Mouse (Mus musculus): ENCODE data around the gene Mak. TPM values are rescaled to one million over a fixed set of nuclear protein-coding genes. Genes with fewer than 3 reads are reported as not detected.

Gene Mak
- 0.10 and 0.27 TPM in 2 replicates for polyA plus RNA-seq (2015; fragmentation: Nextera tagmentation; extraction: Ambion mirVana)

GRCm38 (mm10) chr13:41079421-41079780 lies at the start of gene Mak:
TSS of gene Mak (minus strand) at chr13:41079706.
- H3K4me3 ChIP-seq = peak within 1 kb of the TSS; percentile 57
- H3K36me3 ChIP-seq = no peaks in the 10 kb centered on the region
- peaks cover 38% of the 10 kb centered on the region for H3K27me3 ChIP-seq (replicated peaks)
- H3K4me2 ChIP-seq = peak within 1 kb of the TSS; percentile 83
- no peaks in the 10 kb centered on the region for H3K9me3 ChIP-seq
- under 1% methylated on average over 40 of the region's 40 CpGs for WGBS
- H3K27ac ChIP-seq (replicated peaks) = no peak within 1 kb of the TSS
- H3K9ac ChIP-seq = peak within 1 kb of the TSS; percentile 62
- ATAC-seq (ENCODE audit: extremely low read depth, insufficient number of reproducible peaks, low FRiP score, low TSS enrichment) = peak; percentile 80
- peaks cover 10% of the 10 kb centered on the region for H3K4me1 ChIP-seq

GRCm38 (mm10) chr13:41129061-41129460 lies 49.6 kb upstream of the Mak start:
- no peak for ATAC-seq (ENCODE audit: extremely low read depth, insufficient number of reproducible peaks, low FRiP score, low TSS enrichment)
- Histone ChIP-seq H3K4me2 (no peak overlapping the region), H3K4me1 (no peaks in the 10 kb centered on the region), H3K27ac (replicated peaks) (no peak overlapping the region), H3K27me3 (replicated peaks) (no peaks in the 10 kb centered on the region), H3K9me3 (no peaks in the 10 kb centered on the region), H3K9ac (no peak overlapping the region), H3K36me3 (no peaks in the 10 kb centered on the region), H3K4me3 (no peak overlapping the region)
- WGBS = 78% methylated on average over 8 of the region's 8 CpGs

DNA sequence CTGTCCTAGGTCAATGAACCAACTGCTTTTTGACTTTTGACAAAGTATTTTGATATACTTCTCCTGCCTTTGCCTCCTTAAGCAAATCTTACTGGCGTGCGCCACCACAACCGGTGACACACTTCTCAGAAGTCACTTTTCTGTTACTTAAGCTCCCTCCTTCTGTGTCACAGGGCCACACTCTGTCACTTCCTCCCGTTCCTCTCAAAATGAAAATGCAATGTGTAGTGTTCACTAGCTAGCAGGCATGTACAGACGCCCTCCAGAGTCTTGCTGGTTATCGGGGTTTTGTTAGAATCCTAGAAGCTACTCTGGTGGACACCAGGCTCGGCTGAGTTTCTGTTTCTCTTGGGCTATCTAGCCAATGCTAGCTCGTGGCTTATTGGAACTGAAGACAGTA lies 48.8 kb upstream of the Mak start:
- no peak for ATAC-seq (ENCODE audit: extremely low read depth, insufficient number of reproducible peaks, low FRiP score, low TSS enrichment)
- Histone ChIP-seq H3K27me3 (replicated peaks) (no peaks in the 10 kb centered on the region), H3K36me3 (no peaks in the 10 kb centered on the region), H3K9ac (no peak overlapping the region), H3K4me1 (no peaks in the 10 kb centered on the region), H3K4me3 (no peak overlapping the region), H3K27ac (replicated peaks) (no peak overlapping the region), H3K4me2 (no peak overlapping the region), H3K9me3 (no peaks in the 10 kb centered on the region)
- 79% methylated on average over 8 of the region's 8 CpGs for WGBS

DNA sequence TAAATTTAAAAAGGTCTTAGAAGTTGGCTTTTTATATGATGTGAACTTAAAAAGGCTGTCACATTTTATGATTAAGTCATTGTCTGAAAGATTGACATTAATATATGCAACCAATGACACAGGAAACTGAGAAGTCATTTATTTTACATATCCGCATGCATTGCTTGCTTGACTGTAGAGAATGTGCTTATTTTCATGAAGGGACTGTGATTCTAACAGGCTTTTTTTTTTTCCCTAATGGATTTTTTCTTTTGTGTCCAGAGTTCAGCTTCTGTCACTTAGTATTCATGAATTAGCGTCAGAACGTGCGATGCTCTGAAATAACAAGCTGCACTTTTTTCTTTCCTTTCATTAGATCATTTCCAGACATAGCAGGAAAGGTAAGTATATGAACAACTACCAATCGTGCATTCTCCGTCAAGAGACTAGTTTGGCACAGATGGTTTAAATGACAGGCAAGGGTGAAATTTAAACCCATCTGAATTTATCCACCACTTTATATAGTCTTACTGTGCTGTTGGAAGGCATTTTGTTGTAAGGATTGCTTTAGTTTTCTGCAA lies 44.2 kb upstream of the Mak start:
- Histone ChIP-seq H3K9me3 (no peaks in the 10 kb centered on the region), H3K36me3 (no peaks in the 10 kb centered on the region), H3K27ac (replicated peaks) (no peak overlapping the region), H3K27me3 (replicated peaks) (no peaks in the 10 kb centered on the region), H3K4me1 (no peaks in the 10 kb centered on the region), H3K4me2 (no peak overlapping the region), H3K9ac (no peak overlapping the region), H3K4me3 (no peak overlapping the region)
- no peak for ATAC-seq (ENCODE audit: extremely low read depth, insufficient number of reproducible peaks, low FRiP score, low TSS enrichment)
- 88% methylated on average over 6 of the region's 6 CpGs for WGBS

DNA sequence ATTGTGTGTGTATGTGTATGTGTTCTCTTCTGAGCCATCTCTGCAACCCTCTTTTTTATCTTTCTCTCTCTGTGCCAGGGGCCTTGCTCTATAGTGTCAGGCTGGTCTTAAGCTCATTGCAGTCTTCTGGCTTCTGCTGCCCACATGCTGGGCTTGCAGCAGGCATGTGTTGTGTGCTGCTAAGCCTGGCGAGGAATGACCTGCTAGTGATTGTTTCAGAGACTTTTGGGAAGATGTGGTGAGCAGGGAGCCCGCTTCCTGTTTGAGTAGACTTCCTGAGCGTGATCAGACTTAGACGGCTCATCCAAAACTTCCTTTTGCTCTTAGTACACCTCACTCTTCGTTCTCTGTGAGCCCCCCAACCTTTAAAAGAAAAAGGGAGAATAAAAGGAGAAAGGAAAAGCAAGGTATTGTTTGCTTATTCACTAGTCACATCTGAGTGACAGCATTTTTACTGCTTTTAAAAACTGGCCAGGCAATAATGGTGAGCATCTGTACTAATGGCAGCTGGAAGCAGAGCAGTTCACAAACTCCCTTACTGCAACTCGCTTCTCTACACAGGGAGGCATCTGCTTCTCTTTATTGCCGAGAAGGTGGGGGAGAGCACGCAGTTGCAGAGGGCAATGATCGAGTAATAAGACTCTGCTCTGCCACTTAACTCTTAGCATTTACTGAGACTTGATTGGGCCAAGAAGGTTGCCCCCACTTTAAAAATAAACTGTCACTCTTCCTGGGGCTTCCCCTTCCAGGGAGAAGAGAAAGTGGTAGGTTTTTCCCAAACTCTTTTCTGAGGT lies 39.8 kb upstream of the Mak start:
- peaks cover 19% of the 10 kb centered on the region for H3K27me3 ChIP-seq (replicated peaks)
- no peak overlapping the region for H3K4me2 ChIP-seq
- ATAC-seq (ENCODE audit: extremely low read depth, insufficient number of reproducible peaks, low FRiP score, low TSS enrichment) = no peak
- peaks cover 2% of the 10 kb centered on the region; the same call in 1 of the 2 replicates for H3K4me1 ChIP-seq
- H3K36me3 ChIP-seq = no peaks in the 10 kb centered on the region
- no peaks in the 10 kb centered on the region for H3K9me3 ChIP-seq
- no peak overlapping the region for H3K4me3 ChIP-seq
- 40% methylated on average over 9 of the region's 9 CpGs for WGBS
- no peak overlapping the region for H3K27ac ChIP-seq (replicated peaks)
- H3K9ac ChIP-seq = no peak overlapping the region

DNA sequence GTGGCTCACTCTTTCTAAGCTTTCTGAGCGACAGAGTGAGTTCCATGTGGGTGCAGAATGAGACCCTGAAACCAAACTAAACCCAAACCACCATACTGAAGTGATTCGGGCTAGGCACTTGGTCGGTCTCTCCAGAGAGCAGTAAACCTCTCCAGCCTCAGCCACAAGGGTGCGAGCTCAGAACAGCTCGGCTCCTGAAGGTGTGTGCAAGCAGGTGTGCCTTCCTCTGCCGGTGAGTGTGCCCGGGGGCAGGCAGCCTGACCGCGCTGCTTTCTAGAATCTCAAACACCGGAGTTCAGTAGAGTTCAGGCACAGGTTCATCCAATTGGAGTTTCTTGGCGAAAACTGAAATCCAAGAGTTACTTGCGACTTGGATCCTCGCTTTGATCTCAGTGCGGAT lies 34.4 kb upstream of the Mak start, which contains the start of gene Sycp2l:
TSS of gene Sycp2l (plus strand) at position 368 of the 400 bp plus-strand sequence.
- H3K9me3 ChIP-seq = no peaks in the 10 kb centered on the region
- H3K27me3 ChIP-seq (replicated peaks) = peaks cover 48% of the 10 kb centered on the region
- peak within 1 kb of the TSS; percentile 34 for H3K4me3 ChIP-seq
- no peaks in the 10 kb centered on the region for H3K36me3 ChIP-seq
- ATAC-seq (ENCODE audit: extremely low read depth, insufficient number of reproducible peaks, low FRiP score, low TSS enrichment) = no peak
- WGBS = 32% methylated on average over 14 of the region's 14 CpGs
- H3K9ac ChIP-seq = no peak within 1 kb of the TSS
- H3K27ac ChIP-seq (replicated peaks) = no peak within 1 kb of the TSS
- H3K4me2 ChIP-seq = peak within 1 kb of the TSS; percentile 62
- peaks cover 6% of the 10 kb centered on the region; the same call in 1 of the 2 replicates for H3K4me1 ChIP-seq

- WGBS = 85% methylated on average over 2 of the region's 3 CpGs
- H3K9me3 ChIP-seq = no peaks in the 10 kb centered on the region
- H3K4me2 ChIP-seq = no peak within 1 kb of the TSS
- H3K4me3 ChIP-seq = no peak within 1 kb of the TSS
- no peaks in the 10 kb centered on the region for H3K36me3 ChIP-seq
- H3K27me3 ChIP-seq (replicated peaks) = peaks cover 44% of the 10 kb centered on the region
- H3K4me1 ChIP-seq = peaks cover 6% of the 10 kb centered on the region; the same call in 1 of the 2 replicates
- H3K9ac ChIP-seq = no peak within 1 kb of the TSS
- H3K27ac ChIP-seq (replicated peaks) = no peak within 1 kb of the TSS
- no peak for ATAC-seq (ENCODE audit: extremely low read depth, insufficient number of reproducible peaks, low FRiP score, low TSS enrichment)
Measured at GRCm38 (mm10) chr13:41110935-41111334, 31.4 kb upstream of the Mak start, which contains the start of gene Gcm2. TSS of gene Gcm2 (minus strand) at chr13:41111035.

GRCm38 (mm10) chr13:41105541-41105940 lies 26.0 kb upstream of the Mak start:
- no peak overlapping the region for H3K27ac ChIP-seq (replicated peaks)
- no peak overlapping the region for H3K4me2 ChIP-seq
- H3K36me3 ChIP-seq = no peaks in the 10 kb centered on the region
- no peaks in the 10 kb centered on the region for H3K4me1 ChIP-seq
- ATAC-seq (ENCODE audit: extremely low read depth, insufficient number of reproducible peaks, low FRiP score, low TSS enrichment) = no peak
- WGBS = 92% methylated on average over 13 of the region's 13 CpGs
- no peaks in the 10 kb centered on the region for H3K9me3 ChIP-seq
- no peaks in the 10 kb centered on the region; the same call in 1 of the 2 replicates for H3K27me3 ChIP-seq (replicated peaks)
- no peak overlapping the region for H3K4me3 ChIP-seq
- H3K9ac ChIP-seq = no peak overlapping the region

GRCm38 (mm10) chr13:41103841-41104525 lies 24.5 kb upstream of the Mak start:
- Histone ChIP-seq H3K27me3 (replicated peaks) (no peaks in the 10 kb centered on the region), H3K4me2 (no peak overlapping the region; the same call in 1 of the 2 replicates), H3K9ac (no peak overlapping the region), H3K27ac (replicated peaks) (0 out of 2 replicates have a peak overlapping the region, but pooled peaks have one; percentile 14), H3K4me3 (no peak overlapping the region), H3K36me3 (no peaks in the 10 kb centered on the region), H3K4me1 (no peaks in the 10 kb centered on the region), H3K9me3 (no peaks in the 10 kb centered on the region)
- ATAC-seq (ENCODE audit: extremely low read depth, insufficient number of reproducible peaks, low FRiP score, low TSS enrichment) = peak; percentile 61
- WGBS = 65% methylated on average over 12 of the region's 12 CpGs

- WGBS = 85% methylated on average over 2 of the region's 2 CpGs
- Histone ChIP-seq H3K4me2 (no peak overlapping the region), H3K27me3 (replicated peaks) (no peaks in the 10 kb centered on the region), H3K4me3 (no peak overlapping the region), H3K9ac (no peak overlapping the region), H3K36me3 (no peaks in the 10 kb centered on the region), H3K27ac (replicated peaks) (no peak overlapping the region), H3K9me3 (no peaks in the 10 kb centered on the region), H3K4me1 (peaks cover 12% of the 10 kb centered on the region)
- no peak for ATAC-seq (ENCODE audit: extremely low read depth, insufficient number of reproducible peaks, low FRiP score, low TSS enrichment)
Measured at GRCm38 (mm10) chr13:41100031-41100430, 20.5 kb upstream of the Mak start.

GRCm38 (mm10) chr13:41098325-41098724 lies 18.8 kb upstream of the Mak start:
- H3K36me3 ChIP-seq = no peaks in the 10 kb centered on the region
- H3K9ac ChIP-seq = no peak overlapping the region
- peaks cover 12% of the 10 kb centered on the region for H3K4me1 ChIP-seq
- 53% methylated on average over 15 of the region's 15 CpGs for WGBS
- H3K27ac ChIP-seq (replicated peaks) = no peak overlapping the region
- H3K4me3 ChIP-seq = no peak overlapping the region
- H3K27me3 ChIP-seq (replicated peaks) = 0 out of 2 replicates have a peak, but pooled peaks cover under 1% of the 10 kb centered on the region
- H3K4me2 ChIP-seq = peak overlapping the region; percentile 56
- no peak for ATAC-seq (ENCODE audit: extremely low read depth, insufficient number of reproducible peaks, low FRiP score, low TSS enrichment)
- no peaks in the 10 kb centered on the region for H3K9me3 ChIP-seq

All from heart, embryonic 13.5 days (tissue).